Mouse (Mus musculus) adrenal gland, postnatal 25 days (tissue): ENCODE data around the gene Trp53tg5. TPM values are rescaled to one million over a fixed set of nuclear protein-coding genes. Genes with fewer than 3 reads are reported as not detected.
A peak's percentile ranks its signal among the peaks of the same experiment; 100 is the strongest.

ENCODE experiments used
- DNase-seq: peaks from one replicate; pipeline ENCODE4 v3.0.0; 2021; ENCODE audit warnings: mixed read lengths
- total RNA-seq: library from RNA; stranded (reverse); gene quantifications from 2 replicates; pipeline ENCODE4 v1.2.3, GENCODE M21; 2021

Gene Trp53tg5
- total RNA-seq, 1 experiment from 2014 or later: not detected

DNA sequence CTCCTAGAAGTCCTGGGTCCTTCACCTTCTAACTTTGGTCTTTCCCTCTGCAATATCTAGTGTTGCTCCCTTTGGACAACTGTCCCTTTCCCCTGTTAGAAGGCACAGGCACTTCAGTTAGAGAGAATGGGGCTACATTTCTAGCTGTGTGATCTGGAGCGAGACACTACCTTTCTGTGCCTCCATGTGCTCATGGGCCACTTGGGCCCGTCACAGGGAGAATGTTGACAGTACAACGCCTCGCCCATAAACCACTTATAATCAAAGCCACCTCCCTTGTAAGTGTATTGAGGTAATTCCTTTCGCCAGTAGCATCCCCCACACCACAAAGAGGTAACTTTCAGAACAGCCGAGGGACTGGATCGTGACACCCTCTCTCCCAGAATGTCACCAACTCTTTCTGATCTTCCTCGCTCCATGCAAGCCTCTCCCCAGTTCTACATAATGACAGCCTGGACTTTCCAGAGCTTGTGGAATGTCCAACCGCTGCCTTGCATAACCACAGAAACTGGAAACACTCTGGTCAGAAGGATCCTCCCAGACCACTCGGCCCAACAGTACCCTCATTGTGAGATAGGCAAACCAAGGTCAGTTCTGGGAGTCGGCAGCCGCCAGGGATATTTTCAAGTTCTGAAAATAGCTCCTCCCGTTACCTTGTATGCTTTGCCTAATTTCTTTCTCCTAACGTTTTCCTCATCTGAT is 24.0 kb downstream of the Trp53tg5 start:
- DNase-seq: no peak

DNA sequence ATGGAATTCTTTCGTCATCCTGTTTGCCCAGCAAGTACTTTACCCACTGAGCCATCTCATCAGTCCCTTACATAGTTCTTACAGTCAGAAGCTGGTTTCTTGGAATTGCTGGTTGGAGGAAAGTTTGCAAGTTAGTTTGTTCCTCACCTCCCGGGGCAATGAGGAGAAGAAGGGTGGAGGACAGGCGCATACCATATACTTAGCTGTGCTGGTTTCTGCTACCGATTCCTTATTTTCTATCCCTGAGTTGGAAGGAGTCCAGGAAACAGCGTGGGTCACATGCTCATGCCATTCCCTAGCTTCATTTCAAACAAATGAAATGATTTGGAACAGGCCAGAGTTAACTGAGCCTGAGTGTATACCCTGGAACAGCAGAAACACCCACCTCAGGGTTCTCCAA is 24.6 kb downstream of the Trp53tg5 start:
- no peak for DNase-seq

DNA sequence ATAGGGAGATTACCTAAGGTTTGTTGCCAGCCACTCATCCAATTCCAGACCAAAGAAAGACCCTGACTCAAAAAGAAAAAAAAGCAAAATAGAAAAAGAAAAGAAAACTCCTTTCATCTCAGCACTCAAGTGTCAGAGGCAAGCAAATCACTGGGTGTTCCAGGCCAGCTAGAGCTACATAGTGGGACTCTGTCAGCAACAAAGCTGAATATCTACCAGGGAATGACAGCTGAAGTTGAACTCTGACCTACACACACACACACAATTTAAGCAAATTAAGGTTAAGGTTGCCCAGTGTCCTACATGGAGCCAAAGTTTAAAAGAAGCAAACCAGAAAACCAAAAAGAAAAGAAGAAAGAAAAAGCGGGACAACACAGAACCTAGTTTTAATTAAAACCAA is 25.4 kb downstream of the Trp53tg5 start:
- DNase-seq: no peak

DNA sequence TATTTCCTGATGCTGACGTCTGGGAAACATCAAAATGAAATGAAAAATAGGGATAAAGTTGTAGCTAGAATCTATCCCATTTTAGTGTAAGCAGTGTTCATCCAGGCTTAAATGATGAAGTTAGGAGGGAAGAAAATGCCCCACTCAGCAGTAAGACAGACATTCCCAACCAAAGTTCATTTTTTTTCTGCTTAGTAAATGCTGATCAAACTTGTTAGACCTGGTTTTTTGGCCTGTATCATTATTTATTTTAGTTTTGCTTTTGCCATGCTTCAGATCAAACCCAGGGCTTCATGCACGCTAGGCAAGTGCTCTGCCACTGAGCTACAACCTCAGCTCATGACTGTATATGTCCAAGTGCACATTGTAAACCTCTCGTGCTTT is 27.4 kb downstream of the Trp53tg5 start:
- no peak for DNase-seq

DNA sequence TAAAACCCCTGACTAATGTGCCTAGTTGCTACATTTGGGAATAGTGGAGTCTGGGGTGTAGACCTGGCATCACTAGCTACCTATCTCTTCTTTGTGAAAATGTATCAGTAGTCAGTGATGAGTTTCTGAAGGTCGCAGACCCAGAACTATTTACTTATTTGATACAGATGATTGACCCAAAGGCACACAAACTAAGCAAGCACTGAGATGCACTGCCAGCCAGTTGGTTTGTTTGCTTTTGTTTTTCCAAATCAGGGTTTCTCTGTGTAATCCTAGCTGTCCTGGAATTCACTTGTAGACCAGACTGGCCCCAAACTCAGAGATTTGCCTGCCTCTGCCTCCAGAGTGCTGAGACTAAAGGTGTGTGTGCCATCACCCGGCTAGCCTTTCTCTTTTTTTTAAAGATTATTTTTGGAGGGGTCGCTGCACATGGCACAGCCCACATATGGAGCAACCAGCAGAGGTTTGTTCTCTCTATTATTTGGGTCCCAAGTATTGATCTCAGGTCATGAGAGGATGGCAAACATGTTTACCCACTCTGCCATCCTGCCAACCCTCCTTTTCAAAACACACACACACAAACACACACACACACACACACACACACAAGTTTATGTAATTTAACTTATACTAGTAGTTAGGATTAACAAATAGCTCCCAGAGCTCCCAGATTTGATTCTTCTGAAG is 28.0 kb downstream of the Trp53tg5 start:
- no peak for DNase-seq

DNA sequence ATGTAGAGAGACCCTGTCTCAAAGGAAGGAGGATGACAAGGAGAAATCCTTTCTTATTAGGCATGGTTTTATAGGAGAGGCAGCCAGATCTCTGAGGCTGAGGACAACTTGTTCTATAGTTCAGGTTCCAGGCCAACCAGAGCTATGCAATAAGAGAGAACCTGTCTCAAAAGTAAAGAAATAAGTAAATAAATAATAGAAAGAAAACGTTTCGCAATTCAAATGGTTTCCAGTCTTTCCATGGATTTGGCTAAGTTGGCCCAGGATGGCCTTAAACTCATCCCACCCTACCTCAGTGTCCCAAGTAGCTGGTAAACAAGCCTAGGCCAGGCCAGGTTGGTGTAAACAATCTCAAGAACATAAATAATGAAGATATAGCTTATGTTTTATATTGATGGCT is 28.8 kb downstream of the Trp53tg5 start:
- DNase-seq: no peak

DNA sequence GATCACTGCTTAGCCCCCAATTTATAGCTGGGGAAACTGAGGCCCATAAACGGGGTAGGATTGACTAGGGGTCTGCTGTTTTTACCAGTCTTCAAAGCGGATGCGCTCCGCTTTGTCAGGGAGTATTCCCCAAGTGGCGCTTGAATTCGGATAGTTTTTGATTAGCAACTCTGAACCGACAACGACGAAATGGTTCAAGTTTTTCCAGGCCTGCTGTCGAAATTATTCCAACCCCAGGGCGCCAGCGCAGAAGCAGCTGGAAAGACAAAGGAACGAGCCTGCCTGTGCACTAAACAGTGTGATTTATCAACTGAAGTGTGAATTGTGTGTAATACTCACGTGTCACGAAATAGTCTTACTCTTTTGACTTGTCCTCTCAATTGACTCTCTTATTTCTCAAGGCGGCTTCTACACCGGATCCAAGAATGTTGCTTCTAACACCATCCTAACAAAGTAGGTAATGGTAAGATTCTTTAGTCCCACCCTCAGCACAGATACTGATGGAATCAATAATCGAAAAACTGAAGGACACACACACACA is 30.0 kb downstream of the Trp53tg5 start, which contains the start of gene Sdc4:
Gene Sdc4 (minus strand): TSS at position 428 of the 541 bp plus-strand sequence.
- no peak for DNase-seq

DNA sequence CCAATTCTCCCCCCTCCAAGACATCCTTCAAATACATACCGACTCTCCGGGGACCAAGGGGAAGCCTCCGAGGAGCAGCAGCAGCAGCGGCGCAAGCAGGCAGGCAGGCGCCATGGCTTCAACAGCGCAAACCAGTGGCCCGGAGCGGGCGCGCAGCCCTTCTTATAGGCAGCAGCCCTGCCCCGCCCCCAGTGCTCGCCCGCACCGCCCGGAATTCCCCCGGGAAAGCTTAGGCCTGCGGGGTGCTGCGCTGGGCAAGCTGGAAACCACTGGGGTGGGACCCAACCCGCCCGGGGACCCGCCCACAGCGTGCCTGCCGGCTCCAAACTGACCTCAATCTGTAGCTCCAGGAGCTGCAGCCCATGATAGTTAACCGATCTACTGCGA is 30.5 kb downstream of the Trp53tg5 start:
- peak; percentile 92 for DNase-seq

DNA sequence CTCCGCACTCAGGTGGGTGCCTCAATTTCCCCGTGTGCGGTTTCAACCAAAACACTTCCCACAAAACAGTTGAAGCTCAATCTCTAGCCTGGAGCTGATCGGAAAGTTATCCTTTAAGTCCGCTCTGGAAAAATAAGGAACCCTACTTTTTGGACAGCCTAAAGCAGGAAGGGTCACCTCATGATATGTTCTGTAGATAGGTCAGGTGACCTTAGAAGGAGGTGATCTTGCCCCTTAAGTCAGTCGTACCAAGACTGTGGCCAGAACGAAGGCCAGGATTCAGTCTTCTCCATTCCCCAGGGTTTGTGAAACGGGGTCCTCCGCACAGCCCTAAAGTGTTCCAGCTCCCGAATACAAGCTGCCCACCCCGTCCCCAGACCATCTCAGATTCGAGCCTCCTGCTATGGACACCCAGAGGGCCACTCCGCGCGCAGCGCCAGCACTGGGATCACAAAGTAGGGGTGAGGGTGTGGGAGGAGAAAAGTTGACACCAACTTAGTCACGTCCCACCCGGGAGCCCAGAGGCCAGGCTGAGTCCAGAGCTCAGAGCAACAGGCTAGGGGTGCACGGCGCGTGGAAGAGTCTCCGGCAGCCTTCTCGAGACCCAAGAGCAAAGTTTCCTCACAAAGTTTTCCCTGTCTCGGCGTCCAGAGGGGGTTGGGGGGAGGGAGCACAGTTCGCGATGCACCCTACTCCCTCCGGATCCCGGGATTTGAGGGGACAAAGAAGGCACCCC is 31.0 kb downstream of the Trp53tg5 start:
- peak; percentile 72 for DNase-seq

DNA sequence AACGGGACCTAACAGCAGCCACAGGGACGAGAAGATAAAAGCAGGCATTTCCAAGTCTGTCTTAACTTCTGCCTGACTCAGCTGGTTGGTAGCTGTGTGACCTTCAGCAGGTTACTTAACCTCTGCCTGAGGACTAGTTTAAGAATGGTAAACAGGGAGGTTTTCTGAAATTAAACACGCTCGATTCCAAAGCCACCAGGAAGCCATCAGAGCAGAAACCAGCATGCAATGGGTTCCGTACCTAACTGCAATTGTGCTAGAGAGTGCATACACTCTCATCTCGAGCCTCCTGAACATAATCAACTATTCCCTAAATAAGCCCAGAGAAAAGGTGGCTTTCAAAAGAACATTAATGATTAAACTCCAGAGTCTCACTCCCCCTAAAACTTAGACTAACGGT is 31.8 kb downstream of the Trp53tg5 start:
- DNase-seq: no peak

DNA sequence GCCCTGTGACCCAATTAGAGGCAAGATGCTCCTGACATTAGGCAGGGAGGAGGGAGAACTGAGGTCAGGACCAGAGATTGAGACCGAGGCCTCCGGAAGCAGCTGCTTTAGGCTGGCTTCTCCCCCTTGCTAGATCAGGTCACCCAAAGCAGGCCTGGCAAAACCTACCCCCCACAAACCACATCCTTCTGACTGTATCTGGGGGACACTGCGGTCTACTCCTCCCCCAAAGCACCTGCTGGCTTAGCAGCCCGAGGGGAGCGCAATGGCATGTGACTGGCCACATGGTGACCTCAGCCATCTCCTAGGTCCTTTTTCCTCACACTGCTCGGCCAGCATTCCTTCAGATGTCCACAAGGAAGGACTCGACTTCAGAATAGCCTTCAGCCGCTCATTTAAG is 32.4 kb downstream of the Trp53tg5 start:
- no peak for DNase-seq

DNA sequence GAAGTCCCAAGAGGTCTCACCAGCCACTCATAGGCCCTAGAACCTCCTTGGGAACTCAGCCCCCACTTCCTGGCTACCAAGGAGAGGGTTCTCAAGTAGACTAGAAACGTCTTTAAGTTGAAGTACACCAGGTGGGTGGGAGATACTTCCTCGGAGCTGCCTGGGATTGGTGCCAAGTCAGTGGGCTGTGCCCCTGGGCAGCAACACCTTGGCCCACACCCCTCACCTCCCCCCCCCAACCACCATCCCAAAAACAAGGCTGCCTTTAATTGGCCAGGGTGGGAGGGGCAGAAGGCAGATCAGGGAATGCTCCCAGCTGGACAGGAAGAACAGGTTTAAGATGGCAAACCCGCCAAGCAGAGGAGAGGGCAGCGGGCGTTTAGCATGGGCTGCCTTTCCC is 33.2 kb downstream of the Trp53tg5 start:
- DNase-seq: no peak

DNA sequence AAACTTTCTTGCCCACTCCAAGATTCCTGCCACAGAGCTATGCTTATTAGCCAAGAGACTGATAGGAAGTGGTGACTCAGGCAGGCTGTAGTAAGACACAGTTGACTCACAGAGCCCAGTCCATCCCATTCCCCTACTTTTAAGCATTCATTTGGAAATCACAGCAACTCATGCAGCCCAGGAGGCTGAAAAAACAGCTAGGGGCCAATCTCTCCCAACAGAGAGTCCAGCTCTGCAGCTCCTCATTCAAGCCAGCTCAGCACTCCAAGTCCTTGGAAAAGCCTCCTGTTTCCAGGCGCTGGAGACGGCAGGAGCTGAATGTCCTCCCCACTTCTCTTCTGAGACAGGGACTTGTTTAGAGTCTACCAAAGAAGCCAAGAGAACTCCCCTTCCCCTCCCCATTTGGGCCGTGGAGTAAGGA is 34.5 kb downstream of the Trp53tg5 start:
- DNase-seq: no peak

DNA sequence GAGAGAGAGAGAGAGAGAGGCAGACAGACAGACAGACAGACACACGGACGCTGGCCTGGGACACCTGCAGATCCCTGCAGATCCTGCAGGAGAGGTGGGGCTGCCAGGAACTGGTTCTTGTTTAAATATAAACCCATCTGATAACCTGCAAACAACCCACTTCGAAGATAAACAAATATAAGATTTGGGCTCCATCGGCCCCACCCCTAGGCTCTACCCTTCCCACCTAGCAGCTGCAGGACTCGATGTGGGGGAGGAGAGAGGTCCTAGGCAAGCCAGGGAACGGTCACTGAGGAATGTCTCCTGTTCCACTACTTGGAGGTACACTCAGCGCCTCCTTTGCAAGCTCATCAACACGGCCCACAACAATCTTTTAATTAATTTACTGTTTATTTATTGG is 35.3 kb downstream of the Trp53tg5 start:
- DNase-seq: no peak

DNA sequence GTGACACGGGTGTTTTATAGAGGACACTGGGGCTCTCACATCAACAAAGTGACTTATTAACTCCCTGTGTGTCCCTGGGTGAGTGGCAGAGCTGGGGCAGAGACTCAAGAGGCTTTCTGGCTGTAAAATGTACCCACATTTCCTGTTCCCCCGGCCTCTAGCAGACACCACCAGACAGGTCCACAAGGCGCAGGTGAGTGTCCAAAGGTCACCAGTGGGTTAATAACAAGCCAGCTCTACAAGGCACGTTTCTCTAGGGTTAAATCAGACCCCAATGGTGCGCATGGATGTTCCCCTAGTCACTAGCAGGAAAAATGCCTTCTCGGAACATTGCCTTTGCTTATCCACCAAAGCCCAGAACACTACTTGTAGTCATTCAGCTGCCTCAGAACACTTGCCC is 35.8 kb downstream of the Trp53tg5 start:
- DNase-seq: no peak

DNA sequence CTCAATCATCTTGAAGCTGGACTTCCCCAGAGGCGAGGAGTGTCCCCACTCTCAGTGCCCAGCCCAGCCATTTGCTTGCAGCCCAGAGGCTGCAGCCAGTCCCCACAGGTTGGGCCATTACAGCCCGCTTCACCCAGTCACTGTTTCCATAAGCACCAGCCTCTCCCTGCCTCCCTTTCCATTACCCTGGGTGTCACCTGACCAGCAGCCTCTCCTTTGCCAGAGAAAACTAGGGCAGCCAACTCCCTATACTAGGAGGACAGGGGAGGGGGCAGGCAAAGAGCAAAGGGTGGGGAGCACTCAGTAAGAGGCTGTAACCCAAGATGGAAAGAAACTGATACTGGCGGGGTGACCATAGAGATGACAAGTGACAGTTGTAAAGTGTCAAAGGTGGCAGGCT is 36.6 kb downstream of the Trp53tg5 start:
- no peak for DNase-seq

DNA sequence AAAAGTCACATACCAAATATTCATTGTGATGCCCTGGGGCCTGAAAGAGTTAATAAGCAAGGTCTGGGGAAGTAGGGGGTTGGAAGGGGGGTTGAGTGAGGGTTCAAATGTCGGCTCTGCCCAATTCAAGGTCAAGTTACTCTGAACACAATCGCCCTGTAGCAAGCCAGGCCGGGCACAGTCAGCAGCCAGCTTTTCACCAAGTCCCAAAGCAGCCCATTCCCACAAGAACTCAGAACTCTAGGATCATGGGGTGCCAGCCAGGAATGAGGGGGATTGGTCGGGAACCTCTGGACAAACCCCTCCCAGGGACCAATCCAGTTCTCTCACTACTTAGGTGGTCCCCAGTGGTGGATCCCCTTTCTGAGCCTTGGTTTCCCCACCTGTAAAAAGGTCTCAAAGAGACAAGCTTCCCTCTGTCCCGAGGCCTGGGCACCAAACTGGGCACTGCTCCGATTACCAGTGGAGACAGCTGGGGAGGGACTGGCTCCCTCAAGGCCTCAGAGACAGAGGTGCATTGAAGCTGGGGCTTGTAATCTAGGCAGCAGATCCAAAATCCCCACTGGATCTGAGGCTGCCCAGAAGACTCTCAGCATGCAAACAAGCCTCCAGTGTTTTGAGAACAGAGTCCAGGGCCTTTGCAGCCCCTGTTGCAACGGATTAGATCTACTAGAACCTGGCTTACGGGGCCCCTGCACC is 37.2 kb downstream of the Trp53tg5 start:
- DNase-seq: no peak

DNA sequence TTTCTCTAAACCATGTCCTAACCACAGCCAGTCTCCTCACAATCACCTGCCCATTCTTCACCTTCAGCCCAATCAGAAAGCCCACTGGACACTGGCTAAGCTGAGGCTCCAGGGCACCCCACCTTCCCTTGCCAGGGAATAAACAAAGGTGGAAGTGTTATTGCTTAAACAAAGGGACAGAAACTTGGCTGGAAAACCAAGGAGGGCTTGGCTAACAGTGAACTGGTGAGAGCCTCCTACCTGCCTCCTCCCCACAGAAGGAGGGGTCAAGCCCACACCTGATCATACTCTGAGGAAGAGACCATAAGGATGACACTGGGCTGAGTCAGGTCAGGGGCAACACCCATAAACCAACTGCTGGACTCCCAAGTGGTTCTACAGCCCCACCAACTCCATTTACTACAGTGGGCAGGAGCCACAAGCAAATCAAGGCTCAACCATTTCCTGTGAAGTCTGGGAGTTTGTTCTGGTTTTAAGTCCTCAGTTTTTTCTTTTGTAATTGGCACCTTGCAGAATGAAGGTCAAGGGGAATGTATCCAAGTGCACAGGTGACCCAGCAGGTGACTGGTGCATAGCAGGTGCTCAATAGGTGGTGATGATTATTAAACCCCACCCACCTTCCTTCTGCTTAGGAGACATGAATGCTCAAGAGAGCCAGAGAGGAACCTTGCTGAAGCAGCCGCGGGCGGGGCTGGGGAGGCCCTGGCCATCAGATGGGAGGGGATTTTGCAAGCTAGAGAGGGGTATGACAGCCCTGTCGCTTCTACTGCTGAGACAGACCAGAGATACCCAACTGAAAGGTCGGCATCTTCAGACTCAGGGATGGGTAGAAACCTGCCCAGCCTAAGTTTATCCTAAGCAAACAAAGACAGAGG is 38.1 kb downstream of the Trp53tg5 start:
- no peak for DNase-seq

DNA sequence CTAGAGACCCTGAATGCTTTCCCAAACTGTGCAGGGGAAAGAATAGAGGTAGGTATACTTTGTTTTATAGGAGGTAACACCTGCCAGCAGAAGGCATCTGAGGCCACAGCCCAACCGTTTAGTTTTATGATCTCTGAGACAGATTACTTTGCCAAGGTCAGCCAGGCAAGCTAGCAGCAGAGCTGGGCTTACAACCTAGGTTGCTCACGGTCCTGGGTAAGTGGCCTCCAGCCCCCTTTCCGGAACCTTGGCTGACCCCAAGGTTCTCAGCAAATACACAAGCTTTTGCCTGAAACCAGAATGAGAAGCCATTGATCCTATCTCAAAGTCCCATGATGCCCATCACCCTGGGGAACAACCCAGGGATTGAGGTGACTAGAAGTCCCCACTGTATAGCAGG is 38.8 kb downstream of the Trp53tg5 start:
- no peak for DNase-seq

DNA sequence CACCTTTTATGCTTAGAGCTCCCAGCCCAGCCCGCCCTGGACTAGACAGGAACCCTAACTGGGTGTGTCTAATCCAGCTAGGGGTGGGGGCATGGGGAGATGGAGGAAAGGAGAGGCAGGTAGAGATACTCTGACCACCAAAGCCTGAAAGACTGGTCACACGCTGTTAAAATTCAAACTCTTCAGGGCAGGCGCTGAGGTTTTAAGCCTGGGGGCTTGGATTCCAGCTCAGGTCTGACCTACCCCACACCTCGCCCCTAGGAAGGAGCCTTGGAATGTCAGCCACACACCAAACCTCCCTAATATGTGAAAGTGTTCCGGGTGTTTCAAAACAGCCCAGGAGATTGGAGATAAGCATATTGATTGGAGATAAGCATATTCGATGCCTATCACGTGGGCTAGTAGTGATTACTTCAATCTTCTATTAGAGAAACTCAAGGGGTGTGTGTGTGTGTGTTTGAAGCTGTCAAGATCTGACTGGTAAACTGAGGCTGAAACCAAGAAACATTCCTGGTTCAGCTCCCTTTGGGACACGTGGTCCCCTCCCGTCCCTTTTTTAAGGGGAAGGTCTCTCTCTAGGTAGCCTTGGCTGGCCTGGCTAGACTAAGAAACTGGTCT is 40.1 kb downstream of the Trp53tg5 start:
- no peak for DNase-seq
